Mouse (Mus musculus) small intestine, adult 2 months (tissue): ENCODE results near the gene Fkbp1a. TPM values are rescaled to one million over a fixed set of nuclear protein-coding genes. Genes with fewer than 3 reads are reported as not detected.

ENCODE experiments used
- H3K27ac ChIP-seq: fragments of 200-500 bp; 2 replicates; pipeline ENCODE4 v1.5.1; 2012; ENCODE audit warnings: low read depth, low read length, control low read depth, inconsistent platforms; ENCODE audit not compliant: insufficient read depth
- H3K27me3 ChIP-seq: fragments of 200-500 bp; 2 replicates; pipeline ENCODE4 v1.6.1; 2012; ENCODE audit warnings: mild to moderate bottlenecking, moderate library complexity, low read length, inconsistent platforms; ENCODE audit not compliant: control insufficient read depth, insufficient read depth
- H3K36me3 ChIP-seq: fragments of 200-500 bp; 2 replicates; pipeline ENCODE4 v1.6.1; 2012; ENCODE audit warnings: mild to moderate bottlenecking, low read length, control low read depth, inconsistent platforms; ENCODE audit not compliant: control insufficient read depth, insufficient read depth
- H3K4me1 ChIP-seq: fragments of 200-500 bp; 2 replicates; pipeline ENCODE4 v1.6.1; 2012; ENCODE audit warnings: low read length, inconsistent platforms, mixed read lengths; ENCODE audit not compliant: control insufficient read depth, insufficient read depth, insufficient read length
- H3K4me3 ChIP-seq: fragments of 200-500 bp; 2 replicates; pipeline ENCODE4 v1.5.1; 2012; ENCODE audit warnings: low read depth, mild to moderate bottlenecking, control low read depth, inconsistent platforms, low read length, moderate library complexity
- CTCF ChIP-seq: fragments of 200-500 bp; IDR thresholded peaks from 2 replicates; pipeline ENCODE4 v1.5.1; 2012; ENCODE audit warnings: low read depth, mild to moderate bottlenecking, control low read depth, inconsistent platforms, low read length, moderate library complexity, mixed read lengths; ENCODE audit not compliant: insufficient replicate concordance, insufficient read length; ENCODE audit errors: extremely low read depth
- POLR2A ChIP-seq: fragments of 200-500 bp; IDR thresholded peaks from 2 replicates; pipeline ENCODE4 v1.6.1; 2012; ENCODE audit warnings: low read depth, mild to moderate bottlenecking, control low read depth, inconsistent platforms, low read length, moderate library complexity
- WGBS: fragments of 180-500 bp; shearing (Covaris S2); methylation state at CpG from one replicate; pipeline ENCODE4 v1.1.7; 2018; 5-methylcytosine and 5-hydroxymethylcytosine counted together
- polyA plus RNA-seq: library from polyadenylated mRNA; depleted of rRNA; stranded (reverse); fragments of >200 nt; gene quantifications from 2 replicates; pipeline ENCODE4 v1.2.3, GENCODE M21; 2012

Gene Fkbp1a
- polyA plus RNA-seq, 1 experiment, result 65.0 TPM

- Histone ChIP-seq H3K27ac (no peak overlapping the region), H3K4me3 (no peak overlapping the region), H3K4me1 (no peaks in the 10 kb centered on the region), H3K36me3 (peaks cover 22% of the 10 kb centered on the region), H3K27me3 (no peaks in the 10 kb centered on the region)
- TF ChIP-seq CTCF, result no peak
- no peak for TF ChIP-seq POLR2A
- 58% methylated on average over 3 of the region's 3 CpGs for WGBS
These were observed 43.7 kb downstream of the Fkbp1a start for GRCm38 (mm10) chr2:151585934-151586333.

GRCm38 (mm10) chr2:151586807-151587206, 44.5 kb downstream of the Fkbp1a start:
- 88% methylated on average over 1 of the region's 1 CpGs for WGBS
- Histone ChIP-seq H3K4me3 (no peak overlapping the region), H3K36me3 (peaks cover 27% of the 10 kb centered on the region), H3K27me3 (no peaks in the 10 kb centered on the region), H3K4me1 (no peaks in the 10 kb centered on the region), H3K27ac (no peak overlapping the region)
- no peak for TF ChIP-seq POLR2A
- TF ChIP-seq CTCF, result no peak

DNA sequence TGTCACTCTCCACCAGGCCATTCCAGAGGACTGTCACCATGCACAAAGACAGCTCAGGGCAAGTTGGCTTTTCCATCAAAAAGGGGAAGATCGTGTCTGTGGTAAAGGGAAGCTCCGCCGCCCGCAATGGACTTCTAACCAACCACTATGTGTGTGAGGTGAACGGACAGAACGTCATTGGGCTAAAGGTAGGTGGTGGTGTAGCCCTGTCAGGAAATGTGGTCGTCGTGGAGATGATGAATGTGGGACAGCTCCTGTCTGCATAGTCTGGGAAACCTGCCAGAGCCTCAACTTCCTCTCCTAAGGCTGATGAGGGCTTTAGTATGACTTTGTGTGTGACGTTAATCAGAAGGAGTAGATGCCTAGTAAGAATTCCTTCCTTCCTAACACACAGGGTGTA, 45.0 kb downstream of the Fkbp1a start:
- TF ChIP-seq POLR2A, result no peak
- TF ChIP-seq CTCF, result no peak
- H3K27ac ChIP-seq, result no peak overlapping the region
- no peaks in the 10 kb centered on the region for H3K27me3 ChIP-seq
- H3K4me1 ChIP-seq, result no peaks in the 10 kb centered on the region
- H3K4me3 ChIP-seq, result no peak overlapping the region
- 51% methylated on average over 9 of the region's 9 CpGs for WGBS
- peaks cover 27% of the 10 kb centered on the region for H3K36me3 ChIP-seq

DNA sequence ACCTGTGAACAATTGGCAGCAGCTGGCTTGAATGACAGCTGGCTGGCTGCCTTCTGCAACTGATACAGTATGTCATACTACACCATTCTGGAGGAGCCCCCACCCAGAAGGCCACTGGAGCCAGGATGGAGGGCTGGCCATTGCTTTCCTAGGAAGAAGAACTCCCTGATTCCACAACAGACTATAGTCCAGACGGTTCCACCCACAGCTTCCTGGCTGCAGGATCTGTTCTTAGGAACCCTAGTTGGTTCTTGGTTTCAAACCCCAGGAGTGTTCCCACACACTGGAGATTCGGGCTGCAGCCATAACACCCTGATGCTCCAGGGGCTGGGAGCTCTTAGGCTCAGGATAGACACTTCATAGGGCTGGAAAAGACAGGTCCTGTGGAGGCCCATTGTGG, 55.8 kb downstream of the Fkbp1a start:
- Histone ChIP-seq H3K27ac (no peak overlapping the region), H3K36me3 (peaks cover 12% of the 10 kb centered on the region), H3K27me3 (no peaks in the 10 kb centered on the region), H3K4me3 (no peak overlapping the region), H3K4me1 (peaks cover 12% of the 10 kb centered on the region)
- TF ChIP-seq CTCF (no peak), POLR2A (no peak)
- 77% methylated on average over 2 of the region's 2 CpGs for WGBS

GRCm38 (mm10) chr2:151602106-151602505, 59.8 kb downstream of the Fkbp1a start:
- 18% methylated on average over 4 of the region's 4 CpGs for WGBS
- Histone ChIP-seq H3K4me1 (peaks cover 14% of the 10 kb centered on the region), H3K36me3 (no peaks in the 10 kb centered on the region), H3K27me3 (no peaks in the 10 kb centered on the region), H3K4me3 (no peak overlapping the region), H3K27ac (no peak overlapping the region)
- no peak for TF ChIP-seq CTCF

- H3K27me3 ChIP-seq, result no peaks in the 10 kb centered on the region
- WGBS, result 38% methylated on average over 4 of the region's 4 CpGs
- no peak for TF ChIP-seq POLR2A
- TF ChIP-seq CTCF, result no peak
- H3K4me3 ChIP-seq, result no peak overlapping the region
- no peak overlapping the region for H3K27ac ChIP-seq
- peaks cover 14% of the 10 kb centered on the region for H3K4me1 ChIP-seq
- H3K36me3 ChIP-seq, result no peaks in the 10 kb centered on the region
These were observed 61.3 kb downstream of the Fkbp1a start for GRCm38 (mm10) chr2:151603630-151604029.

GRCm38 (mm10) chr2:151605437-151605987, 63.2 kb downstream of the Fkbp1a start:
- WGBS, result 59% methylated on average over 11 of the region's 11 CpGs
- H3K36me3 ChIP-seq, result no peaks in the 10 kb centered on the region
- no peak for TF ChIP-seq CTCF
- TF ChIP-seq POLR2A, result no peak
- H3K4me1 ChIP-seq, result peaks cover 16% of the 10 kb centered on the region
- H3K4me3 ChIP-seq, result no peak overlapping the region
- no peaks in the 10 kb centered on the region for H3K27me3 ChIP-seq
- no peak overlapping the region for H3K27ac ChIP-seq

DNA sequence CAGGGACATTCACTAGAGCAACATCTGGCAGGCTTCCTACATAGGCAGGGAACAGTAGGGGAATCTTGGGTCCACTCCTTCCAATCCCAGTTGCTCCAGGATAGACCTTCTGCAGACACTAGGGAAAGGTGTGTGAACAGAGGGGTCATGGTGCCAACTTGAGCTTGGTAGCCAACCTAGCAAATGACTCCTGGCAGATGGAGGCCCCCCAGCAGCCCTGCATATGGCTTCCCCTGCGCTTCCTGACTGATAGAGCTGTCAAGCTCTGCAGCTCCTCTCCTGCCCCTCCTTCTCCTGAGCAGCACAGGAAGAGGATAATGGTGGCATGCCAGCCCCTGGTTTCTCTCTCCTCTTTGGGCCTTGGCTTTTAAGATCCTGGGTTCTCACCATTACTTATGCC, 66.2 kb downstream of the Fkbp1a start:
- Histone ChIP-seq H3K27ac (no peak overlapping the region), H3K4me3 (no peak overlapping the region)
- 78% methylated on average over 1 of the region's 1 CpGs for WGBS

More for the DNA sequence above, 66.2 kb downstream of the Fkbp1a start:
- TF ChIP-seq CTCF (no peak), POLR2A (no peak)
- no peaks in the 10 kb centered on the region for H3K36me3 ChIP-seq
- 0 out of 2 replicates have a peak, but pooled peaks cover 2% of the 10 kb centered on the region for H3K4me1 ChIP-seq
- no peaks in the 10 kb centered on the region for H3K27me3 ChIP-seq
